Mouse (Mus musculus) right cerebral cortex, adult 2 months (tissue): Measurements from ENCODE around the gene Gng2.

Experiments
- DNase-seq, 2 experiments: peaks; one replicate each; pipeline ENCODE4 v3.0.0; 2021 to 2022; ENCODE audit warnings: low spot score in 2 of 2

Gng2 gene

DNA sequence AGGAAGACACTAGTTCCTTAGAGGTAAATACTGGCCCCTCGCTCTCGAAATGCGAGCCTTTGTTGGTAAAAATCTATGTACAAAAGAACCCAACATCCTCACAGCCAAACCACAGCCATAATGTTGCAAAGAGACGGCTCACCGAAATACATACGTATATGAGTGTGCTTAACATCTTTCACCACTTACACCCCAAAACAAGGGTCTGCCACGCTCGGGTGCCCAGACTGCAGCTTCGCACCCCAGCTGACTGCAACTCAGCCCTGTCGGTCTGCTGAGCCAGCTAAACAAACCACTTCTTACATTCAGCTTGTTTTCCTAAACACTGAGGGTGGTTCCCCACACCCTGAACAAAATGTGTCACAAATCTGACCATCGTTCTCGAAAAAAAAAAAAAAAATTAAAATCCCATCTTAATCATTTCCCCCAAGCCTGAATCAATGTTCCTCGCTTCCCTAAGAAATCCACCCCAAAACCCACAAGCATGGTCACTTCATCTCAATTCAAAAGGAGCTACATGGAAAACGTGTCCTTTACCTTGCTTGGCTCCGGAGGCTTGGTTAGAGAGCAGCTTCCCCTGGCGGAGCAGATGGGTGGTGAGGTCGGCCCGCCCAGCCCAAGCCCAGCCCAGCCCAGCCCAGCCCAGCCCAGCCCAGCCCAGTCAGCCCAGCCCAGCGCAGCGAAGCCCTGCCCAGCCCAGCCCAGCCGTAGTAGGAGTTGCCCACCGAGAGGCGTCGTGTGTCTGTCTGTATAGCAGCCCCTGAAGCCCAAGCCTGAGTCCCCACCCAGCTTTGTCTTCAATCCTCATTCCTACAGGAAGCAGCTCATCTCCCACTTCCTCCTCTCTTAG is 781 bp downstream of the Gng2 start:
- DNase-seq: peak; percentile 52 to 75

DNA sequence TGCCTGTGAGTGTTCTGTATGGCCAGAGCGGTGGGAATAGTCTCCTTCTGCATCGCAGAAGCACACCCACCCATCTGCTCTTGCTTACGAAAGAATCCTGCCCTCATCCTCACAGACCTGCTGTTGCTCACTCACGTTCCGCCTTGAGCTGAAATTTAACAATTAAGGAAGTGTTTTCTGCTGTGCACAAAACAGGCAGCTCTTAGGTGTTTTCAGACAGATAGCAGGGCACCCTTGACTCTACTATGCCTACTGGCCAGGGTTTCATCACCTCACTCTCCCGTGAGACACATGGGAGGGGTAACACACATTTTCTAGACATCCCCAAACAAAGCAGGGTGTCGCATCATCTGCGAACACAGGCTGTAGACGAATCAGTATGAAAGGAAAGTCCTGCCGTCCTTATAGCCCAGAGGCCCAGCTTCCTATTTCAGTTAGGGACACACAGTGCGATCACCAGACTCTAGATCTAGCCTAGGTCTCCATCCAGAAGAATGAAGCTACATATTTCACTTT is 2.4 kb downstream of the Gng2 start:
- DNase-seq: peak; percentile 44 to 57

- DNase-seq: no peak
Measured at GRCm38 (mm10) chr14:19974429-19974828, 3.0 kb downstream of the Gng2 start.

- no peak for DNase-seq
Measured at GRCm38 (mm10) chr14:19972316-19973029, 5.0 kb downstream of the Gng2 start.

- no peak for DNase-seq
Measured at GRCm38 (mm10) chr14:19970845-19971244, 6.6 kb downstream of the Gng2 start.

DNA sequence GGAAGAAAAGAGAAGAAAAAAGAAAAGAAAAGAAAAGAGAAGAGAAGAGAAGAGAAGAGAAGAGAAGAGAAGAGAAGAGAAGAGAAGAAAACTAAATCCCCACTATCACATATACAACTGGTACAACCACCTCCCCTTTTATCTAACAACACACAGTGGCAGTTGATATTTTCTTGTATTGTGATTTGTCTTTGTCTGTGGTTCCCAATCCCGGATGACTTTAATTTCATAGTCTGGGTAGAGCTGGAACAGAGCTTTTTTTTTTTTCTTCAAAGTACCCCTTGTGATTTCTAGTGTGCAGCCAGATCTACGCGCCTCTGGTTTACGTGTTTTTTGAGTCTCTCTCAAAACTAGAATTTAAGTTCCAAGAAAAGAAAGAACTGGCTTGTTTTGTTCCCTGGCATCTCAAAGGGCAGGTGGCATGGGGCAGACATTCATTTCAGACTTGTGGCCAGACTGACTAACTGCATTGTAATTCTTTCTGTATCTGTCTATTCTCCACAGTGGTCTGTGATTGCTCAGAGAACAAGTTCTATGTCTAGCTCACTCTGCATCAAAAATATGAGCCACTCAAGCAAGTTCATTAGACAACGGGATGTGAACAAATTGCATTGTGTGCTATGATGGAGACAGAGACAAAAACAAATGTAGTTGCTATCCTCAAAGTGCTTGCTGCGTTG is 7.2 kb downstream of the Gng2 start:
- no peak for DNase-seq

DNA sequence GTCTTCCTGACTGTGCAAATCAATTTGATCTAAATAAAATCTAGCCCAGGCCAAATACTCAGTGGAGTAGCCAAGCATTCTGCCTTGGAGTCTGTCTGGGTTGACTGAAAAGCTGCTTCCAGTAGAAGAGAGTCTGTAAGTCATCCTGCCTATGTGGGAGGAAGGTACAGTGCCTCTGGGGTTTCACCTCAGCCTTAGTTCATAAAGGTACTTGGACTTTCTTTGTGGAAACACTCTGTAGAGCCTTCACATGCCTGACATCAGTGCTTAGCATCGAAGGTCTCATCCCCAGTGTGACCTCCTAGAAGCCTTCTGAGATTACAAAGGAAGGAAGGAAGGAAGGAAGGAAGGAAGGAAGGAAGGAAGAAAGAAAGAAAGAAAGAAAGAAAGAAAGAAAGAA is 7.9 kb downstream of the Gng2 start:
- DNase-seq: no peak

GRCm38 (mm10) chr14:19969011-19969521 is 8.4 kb downstream of the Gng2 start:
- no peak for DNase-seq

GRCm38 (mm10) chr14:19968321-19969010 is 9.0 kb downstream of the Gng2 start:
- no peak for DNase-seq

DNA sequence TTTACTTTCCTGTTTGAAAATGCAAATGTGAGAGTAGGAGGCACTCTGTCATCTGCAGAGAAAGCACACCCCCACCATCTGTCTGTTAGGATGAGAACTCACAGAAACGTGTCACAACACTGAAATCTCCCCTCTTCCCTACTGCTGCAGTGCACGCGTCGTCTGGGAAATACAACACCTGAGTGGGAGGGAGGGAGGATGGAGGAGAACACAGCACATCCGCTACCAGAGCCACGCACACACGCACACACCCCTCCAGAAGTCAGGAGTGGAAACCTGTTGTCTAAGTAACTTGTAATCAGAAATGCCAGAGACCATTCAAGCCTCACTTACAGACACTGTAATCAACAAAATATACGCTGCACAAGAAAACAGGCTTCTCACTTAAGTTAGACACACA is 9.9 kb downstream of the Gng2 start:
- peak in 1 of 2 experiments; percentile 60 for DNase-seq

- DNase-seq: no peak
Measured at GRCm38 (mm10) chr14:19963961-19964505, 13.4 kb downstream of the Gng2 start.

GRCm38 (mm10) chr14:19961924-19962915 is 15.2 kb downstream of the Gng2 start:
- no peak for DNase-seq

- no peak for DNase-seq
Measured at GRCm38 (mm10) chr14:19959860-19960259, 17.6 kb downstream of the Gng2 start.

DNA sequence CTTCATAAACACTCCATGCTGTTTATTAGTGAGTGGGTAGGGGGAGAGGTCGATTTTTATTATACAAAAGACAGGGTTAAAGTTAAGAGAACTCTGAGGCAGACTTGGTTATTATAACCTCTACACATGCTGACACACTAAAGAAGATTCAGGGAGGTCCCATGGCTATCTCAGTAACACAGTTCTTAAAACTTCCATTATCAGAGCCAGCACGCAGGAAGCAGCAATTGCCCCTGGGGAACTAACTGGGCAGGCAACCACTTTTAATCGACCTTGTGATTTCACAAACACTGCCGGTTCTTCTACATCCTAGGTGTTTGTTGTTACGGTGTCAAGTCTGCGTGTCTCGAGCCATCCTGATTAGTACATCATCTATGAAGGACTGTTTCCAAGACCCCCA is 22.4 kb downstream of the Gng2 start:
- no peak for DNase-seq

DNA sequence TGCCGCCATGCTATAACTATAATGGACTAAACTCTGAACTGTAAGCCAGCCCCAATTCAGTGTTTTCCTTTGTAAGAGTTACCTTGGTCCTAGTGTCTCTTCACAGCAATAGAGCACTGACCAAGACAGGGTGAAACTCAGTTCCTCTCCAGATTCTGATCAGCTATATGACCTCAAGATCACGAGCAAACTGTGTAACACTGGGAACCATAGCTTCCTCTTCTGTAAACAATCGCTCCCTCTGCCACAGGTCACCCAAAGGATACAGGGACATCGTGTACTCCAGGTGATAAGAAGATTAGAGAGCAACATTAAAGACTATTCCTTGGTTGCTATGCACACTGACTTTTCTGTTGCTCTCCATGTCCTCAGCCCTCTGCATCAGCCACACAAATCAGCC is 26.6 kb downstream of the Gng2 start:
- no peak for DNase-seq

GRCm38 (mm10) chr14:19949475-19949874 is 28.0 kb downstream of the Gng2 start:
- no peak for DNase-seq

GRCm38 (mm10) chr14:19946221-19946620 is 31.2 kb downstream of the Gng2 start:
- peak in 1 of 2 experiments; percentile 27 for DNase-seq

GRCm38 (mm10) chr14:19942732-19943131 is 34.7 kb downstream of the Gng2 start:
- no peak for DNase-seq

GRCm38 (mm10) chr14:19942329-19942728 is 35.1 kb downstream of the Gng2 start:
- no peak for DNase-seq

DNA sequence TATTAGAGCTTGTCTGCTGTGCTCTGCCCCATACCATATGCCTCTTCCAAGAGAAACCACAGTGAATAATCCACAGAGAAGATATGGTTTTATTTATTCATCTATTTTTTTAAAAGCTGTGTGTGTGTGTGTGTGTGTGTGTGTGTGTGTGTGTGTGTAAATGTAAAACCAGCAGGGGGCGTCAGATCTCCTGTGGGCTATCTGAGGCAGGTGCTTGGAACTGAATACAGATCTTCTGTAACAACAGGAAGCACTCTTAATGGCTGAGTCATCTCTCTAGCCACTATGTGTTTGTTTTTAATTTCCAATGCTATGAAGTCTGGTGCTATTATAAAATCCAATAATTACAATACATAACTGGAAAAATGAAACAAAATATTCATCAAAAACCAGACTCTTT is 37.4 kb downstream of the Gng2 start:
- DNase-seq: no peak
